Mouse (Mus musculus) liver, adult 2 months (tissue): ENCODE data around the gene Shc2.

Experiments used
- CTCF ChIP-seq: fragments of 200-500 bp; IDR thresholded peaks from 2 replicates; pipeline ENCODE4 v1.5.1; 2011; ENCODE audit warnings: low read depth, low read length, control low read depth
- POLR2A ChIP-seq: fragments of 200-500 bp; IDR thresholded peaks from 2 replicates; pipeline ENCODE4 v1.6.1; 2011; ENCODE audit warnings: low read length, control low read depth; ENCODE audit not compliant: insufficient read depth; ENCODE audit errors: extremely low read depth

- TF ChIP-seq POLR2A = no peak
- TF ChIP-seq CTCF = no peak
These were observed 62.9 kb downstream of the Shc2 start for GRCm38 (mm10) chr10:79574796-79575195.
